Mouse (Mus musculus) mesoderm, embryonic 11.5 days (tissue): ENCODE results near the gene Ptn.

Source experiments
- DNase-seq: peaks from one replicate; pipeline ENCODE4 v3.0.0-alpha.2; 2012; ENCODE audit warnings: low read depth, low spot score

The Ptn gene

DNA sequence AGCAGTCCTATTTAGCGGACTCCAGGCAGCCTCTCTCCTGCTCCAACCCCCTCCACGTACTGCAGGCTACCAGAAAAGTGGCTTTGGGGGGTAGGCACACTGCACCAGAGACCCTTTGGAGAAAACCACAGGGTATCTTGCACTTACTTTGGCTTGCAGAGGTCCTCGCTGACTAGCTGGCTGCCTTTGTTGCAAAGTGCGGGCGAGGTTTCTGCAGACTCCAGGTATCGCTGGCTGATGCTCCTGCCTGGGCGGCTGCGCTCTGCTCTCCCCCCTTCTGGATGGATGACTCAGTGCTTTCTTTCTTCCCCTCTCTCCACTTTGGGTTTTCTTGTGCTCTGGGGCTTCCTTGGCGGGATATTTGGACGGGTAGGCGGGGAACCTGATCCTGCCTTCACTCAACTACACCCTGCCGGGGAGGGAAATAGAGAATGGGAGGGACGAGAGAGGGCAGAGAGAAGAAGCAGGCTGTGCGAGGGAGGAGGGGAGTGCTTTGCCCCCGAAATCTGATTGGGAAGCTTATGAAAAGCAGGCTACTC is at the start of gene Ptn:
TSS of gene Ptn (minus strand) at position 474 of the 539 bp plus-strand sequence.
- DNase-seq: peak; percentile 80

DNA sequence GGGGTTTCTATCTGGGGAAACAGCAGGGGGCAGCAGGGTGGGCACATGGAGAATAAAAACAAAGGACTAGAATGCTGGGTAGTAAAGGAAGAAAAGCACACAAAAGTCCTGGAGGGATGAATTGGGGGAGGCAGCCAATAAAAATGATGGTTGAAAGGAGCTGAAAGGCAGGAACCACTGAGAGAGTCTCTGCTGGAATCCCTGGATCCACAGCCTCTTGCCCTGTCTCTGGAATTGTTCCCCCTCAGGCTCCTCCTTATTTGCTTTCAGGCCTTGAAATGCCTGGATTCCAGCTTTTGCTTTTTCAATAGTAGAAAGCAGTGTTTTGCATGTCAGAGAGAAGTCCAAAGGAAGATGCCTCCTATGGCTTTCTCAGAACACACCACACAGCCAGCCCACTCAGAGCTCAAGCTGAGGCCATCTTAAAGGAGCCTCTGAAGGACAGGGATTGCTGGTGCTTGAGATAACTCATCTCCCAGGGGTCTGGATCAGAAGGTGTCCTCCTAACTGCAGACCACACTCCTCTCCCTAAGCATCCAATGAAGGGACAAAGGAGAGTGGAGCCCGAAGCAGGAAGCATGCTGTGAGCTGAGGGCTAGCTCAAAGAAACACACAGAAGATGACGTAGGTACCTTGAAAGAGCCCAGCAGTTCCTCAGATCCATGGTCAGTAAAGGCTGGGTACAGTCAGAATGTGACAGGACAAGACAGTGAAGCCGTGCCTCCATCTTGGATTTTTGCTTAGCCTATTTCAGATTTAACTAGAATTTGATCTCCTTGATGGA is 48.4 kb upstream of the Ptn start:
- peak; percentile 49 for DNase-seq

DNA sequence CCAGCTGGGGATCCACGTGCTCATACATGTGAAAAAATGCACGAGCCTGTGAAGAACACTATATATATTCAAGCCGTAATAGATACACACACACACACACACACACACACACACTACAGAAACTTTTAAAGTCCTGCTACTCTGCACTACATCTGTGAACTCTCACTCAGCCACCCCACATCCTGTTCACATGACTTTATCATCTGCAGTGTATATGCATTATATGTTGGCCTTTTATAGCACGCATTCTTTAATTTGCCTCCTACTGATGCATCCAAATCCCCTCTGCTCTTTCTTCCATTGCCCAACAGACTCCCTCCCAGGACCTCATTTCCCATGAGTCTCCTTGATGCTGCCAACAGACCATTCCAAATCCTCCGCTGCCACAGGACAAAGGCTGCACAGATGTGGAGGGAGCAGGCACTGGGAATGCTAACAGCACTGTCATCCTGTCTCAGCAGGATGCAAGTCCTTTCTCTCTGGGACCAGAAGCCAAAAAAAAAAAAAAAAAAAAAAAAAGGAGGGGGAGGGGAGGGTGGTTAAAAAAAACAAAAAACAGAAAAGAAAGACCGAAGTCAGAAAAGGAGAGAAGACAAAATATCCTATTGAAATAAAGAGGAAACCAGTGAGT is 47.7 kb upstream of the Ptn start:
- DNase-seq: peak; percentile 69

DNA sequence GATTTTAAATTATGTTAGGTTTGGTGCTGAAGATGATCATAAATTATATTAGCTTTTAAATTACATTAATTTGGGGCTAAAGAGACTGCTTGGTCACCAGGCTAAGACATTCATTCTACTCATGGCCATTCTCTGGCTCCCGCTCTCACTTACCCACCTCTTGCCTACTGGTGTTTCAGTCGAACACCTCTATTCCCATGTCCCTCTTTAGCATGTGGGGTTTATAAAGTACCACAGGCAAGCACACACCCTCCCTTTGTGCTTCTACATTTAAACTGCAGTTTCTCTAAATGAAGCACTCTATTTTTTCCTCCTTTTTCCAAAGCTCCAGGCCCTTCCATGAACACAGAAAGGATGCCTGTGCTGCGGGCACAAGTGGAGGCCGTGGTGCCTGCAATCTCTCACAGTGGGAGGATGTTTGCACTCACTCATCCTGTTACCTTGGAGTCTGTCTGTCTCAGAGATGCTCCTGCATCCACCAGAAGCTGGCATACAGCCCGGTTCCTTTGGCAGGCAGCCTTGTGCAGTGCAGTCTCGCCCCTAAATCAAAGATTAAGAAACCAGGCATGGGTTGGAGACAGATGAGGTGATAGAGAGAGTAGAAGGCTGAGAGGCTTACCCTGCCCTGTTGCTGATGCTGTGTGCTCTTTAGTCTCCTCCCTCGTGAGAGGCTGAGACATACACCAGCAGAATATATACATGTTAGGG is 40.6 kb upstream of the Ptn start:
- peak; percentile 20 for DNase-seq

DNA sequence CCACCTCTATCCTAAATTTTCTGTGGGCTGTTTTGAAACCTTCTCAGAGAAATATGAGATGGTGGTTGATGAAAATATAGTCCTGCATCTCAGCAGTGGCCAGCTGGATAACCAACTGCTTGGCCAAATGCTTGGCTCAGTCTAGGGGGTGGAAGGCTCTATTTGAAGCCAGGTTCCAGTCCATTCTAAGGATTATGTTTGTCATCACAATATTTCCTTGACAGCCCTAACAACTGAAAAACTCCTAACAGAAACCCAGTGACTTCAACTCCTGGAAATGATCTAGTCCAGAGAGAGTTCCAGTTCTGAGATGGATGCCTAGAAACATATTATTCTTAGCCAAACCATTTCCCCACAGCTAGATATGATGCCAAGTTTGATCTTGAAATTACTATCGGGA is 35.3 kb upstream of the Ptn start:
- DNase-seq: no peak

DNA sequence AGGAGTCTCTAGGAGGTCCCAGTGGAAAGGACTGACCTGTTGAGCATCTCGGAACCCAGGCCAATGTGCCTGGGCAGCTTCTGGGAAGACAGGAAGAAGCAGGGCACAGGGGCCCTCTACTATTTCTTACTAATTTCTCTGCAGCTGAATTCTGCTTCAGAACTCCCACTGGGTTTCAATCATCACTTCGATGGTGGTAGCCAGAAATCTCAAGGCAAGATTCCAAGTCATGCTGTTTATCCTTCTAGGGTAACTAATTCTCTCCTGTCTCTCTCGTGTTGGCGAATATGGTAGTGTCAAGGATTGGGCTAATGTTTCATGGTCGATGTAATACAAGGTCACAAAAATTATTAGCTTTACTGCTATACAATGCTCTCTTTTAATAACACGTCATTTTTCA is 34.2 kb upstream of the Ptn start:
- peak; percentile 20 for DNase-seq

DNA sequence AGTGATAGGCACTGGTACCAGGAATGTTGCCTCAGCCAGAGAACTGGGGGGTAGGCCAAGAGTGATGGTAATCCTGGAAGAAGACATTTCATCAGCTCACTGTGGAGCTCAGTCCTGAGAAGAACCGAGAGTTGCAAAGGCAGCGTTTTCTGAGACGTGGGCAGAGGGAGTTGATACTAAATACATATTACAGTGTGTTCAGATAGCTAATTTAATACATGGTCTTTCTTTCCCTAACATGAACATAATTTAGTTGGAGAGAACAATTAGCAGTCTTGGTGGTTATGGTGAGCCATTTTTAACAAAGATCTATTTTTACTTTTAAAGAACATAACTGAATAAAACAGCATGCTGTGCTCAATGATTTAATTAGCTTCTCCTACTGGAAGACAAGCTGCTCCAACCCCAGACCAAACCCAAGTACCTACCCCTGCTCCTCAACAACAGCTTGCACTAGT is 33.0 kb upstream of the Ptn start:
- DNase-seq: no peak

DNA sequence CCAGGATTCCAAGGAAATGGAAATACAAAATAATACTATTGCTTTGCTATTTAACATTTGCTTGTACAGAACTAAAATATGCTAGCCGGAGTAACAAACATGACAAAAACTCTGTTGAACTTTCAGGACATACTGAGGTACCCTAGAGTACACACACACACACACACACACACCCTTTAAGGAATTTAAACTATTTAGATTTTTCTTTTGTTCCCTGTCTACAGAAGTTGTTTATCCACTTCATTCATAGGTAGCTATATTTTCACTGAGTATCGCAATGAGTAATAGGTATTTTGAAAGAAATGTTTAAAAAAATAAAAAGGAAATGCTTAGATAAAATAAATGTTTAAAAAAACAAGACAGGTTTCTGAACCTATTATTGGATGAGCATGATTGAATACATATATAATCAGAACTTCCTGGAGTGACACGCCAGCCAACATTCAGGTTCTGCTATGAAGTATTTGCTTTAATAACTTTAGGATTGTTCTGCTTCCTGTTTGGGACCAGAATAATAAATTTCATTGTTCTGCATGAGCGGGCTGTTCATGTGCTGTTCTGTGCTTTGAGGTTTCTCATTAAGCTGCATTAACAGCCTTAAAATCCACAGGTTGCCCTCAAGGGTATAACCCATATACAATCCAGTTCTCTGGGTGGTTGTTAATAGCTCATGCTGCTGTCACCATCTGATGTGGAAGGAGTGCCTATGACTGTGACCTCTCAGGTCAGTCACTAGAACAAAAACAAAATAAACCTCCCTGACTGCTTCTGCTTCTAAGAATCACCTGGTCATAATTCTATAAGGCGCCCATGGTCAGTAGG is 32.3 kb upstream of the Ptn start:
- peak; percentile 51 for DNase-seq

DNA sequence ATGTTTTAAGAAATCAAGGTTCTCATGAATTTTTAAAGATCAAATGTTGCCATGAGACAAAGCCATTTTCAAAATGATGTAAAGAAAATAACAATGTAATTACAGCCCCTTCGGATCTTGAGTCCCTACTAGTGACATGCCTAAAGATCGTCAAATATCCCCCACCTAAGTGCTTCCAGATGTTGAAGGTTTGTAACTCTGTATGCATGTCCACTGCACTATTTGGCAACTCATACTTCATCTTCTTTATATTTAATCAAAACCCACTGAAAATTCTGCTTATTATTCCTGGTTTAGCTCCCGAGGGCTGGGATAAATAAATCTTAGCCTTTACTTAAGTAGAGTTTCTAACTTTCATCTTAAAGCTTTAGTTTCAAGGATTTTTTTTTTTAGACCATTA is 31.7 kb upstream of the Ptn start:
- peak; percentile 68 for DNase-seq

DNA sequence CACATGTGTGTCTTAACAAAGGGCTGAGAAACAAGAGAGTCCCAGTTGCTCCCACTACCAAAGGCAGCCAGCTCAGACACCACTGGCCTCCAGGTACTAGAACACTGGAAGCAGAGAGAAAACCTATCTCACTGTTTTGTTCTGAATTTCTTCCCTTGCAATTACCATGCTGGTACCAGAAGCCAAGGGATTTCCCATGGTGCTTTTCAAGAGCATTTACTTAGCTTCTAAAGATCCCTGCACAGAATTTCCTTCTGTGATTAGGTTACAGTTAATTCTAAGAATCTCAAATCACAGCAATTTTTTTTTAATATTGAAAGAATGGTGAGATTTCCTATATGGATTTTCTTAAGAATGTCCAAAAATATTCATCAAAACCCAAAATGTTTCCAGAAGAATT is 31.2 kb upstream of the Ptn start:
- DNase-seq: no peak

DNA sequence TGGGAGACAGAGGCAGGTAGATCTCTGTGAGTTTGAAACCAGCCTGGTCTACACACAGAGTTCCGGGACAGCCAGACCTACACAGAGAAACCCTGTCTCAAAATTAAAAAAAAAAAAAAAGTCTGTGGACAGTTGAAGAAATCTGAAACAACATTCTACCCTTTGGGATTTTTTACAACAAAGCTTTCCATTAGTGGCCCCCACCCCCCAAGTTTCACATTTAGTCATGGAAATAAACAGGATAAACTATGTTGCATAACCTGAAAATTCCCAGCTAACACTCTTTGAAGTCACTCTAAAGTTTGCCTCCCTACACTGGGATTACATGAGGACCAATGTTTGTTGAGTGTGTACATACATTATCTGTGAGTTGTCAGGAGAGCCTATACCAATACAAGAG is 28.7 kb upstream of the Ptn start:
- DNase-seq: no peak

DNA sequence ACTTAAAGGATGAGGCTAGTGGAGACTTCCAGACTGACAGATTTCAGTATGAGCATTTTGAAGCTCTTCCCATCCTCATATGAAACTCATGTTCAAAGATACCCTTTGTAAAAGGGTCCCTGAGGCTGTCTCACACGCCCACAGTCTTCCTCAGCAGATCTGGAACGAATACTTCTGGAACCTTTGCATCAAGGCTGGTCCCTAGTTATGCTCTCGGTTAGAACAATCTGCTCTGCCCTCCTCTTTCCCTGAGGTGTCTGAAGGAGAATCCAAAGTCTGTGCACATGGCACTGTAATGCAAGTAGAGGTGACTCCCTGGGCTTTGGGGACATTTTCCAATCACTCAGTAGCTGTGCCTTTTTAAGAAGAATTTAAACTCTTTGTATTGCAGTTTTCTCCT is 25.3 kb upstream of the Ptn start:
- no peak for DNase-seq

DNA sequence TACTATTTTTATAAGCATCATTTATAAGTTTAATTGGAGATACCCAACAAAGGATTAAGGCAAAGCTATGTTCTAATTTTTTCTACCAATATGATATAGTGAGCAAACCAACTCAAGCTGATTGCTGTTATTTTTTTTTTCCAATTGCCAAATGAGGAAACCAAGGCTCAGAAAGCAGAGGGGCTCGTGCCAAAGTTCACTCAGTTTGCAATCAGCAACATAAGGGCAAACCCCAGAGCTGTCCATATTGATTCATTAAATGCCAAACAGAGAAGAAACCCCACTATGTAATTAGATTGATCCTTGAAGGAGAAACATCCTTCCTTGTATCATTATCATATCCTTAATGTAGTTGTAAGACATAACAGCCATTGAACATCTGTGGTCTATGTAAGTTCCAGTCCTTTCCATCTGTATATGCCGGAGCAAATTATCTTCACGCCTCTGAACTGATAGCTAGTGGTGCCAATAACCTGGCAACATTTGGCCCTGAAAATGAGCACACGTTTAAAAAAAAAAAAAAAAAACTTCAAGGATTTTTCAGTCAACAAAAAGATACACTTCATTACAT is 24.8 kb upstream of the Ptn start:
- no peak for DNase-seq

DNA sequence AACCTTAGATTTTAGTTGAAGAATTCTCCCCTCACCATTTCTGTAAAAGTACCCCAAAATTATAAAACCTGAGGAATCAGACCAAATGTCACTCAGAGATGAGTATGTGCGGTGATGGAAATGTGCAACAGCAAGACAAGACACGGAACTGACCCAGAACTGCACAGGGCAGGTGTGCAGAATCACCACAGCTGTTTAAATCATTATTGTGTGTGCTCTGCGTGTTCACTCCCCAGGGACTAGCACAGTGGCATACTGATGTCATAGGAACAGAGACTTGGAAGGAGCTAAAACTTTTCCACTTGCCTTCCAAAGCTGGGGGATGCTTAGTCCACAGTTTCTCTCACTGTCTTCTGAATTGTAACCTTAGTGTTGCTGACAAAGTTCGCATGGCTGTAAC is 22.7 kb upstream of the Ptn start:
- DNase-seq: no peak

DNA sequence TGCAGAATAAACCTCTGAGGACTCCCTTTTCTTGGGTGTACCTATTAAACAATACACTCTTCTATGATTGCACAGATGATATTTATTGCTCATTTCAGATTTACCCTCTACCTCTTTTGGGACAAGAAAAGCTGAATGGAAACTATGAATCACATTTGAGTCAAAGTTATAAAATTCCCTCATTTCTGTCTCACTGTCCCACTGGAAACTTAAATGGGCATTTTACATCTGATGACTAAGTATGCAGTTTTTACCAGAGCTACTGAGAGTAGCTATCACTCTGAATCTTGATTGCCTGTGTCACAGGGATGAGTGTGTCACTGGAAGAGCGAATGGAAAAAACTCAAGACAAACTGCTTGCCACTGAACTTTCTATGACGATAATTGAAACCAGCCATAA is 22.2 kb upstream of the Ptn start:
- DNase-seq: no peak

DNA sequence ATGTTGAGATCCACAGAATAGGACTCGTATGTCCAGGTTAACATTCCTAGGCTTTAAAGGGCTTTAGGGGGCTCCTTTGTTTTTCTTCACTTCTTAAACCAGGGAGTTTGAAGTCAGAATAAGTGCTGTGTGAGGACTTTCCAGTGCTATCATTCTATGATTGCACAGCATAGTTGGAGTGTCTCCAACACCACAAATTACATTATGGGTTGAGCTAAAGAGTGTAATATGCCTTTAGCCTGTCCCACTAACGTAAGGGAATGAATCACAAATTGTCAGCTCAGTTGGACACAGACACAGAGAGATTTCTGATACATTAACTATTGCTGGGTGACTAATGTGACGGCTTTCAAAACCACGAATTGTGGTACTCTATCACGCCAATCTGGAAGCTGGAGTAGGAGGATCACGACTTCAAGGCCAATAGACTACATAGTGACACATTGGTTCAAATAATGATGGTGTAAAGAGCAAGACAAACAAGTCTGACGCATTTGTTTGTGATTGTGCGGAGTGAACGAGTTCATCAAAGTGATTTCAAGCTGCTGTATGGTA is 20.4 kb upstream of the Ptn start:
- no peak for DNase-seq

DNA sequence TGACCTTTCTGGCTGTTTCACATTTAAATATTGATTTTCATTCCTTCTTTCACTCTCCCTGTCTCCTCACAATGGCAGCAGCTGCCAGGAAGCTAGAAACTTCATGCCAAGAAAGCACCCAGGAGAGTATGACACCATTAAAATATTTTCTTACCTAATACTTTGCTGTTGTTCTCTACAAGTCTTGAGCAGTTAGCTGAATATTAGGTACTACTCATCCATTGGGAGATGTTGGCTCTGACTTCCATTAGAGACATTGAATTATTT is 9.7 kb upstream of the Ptn start:
- DNase-seq: no peak

DNA sequence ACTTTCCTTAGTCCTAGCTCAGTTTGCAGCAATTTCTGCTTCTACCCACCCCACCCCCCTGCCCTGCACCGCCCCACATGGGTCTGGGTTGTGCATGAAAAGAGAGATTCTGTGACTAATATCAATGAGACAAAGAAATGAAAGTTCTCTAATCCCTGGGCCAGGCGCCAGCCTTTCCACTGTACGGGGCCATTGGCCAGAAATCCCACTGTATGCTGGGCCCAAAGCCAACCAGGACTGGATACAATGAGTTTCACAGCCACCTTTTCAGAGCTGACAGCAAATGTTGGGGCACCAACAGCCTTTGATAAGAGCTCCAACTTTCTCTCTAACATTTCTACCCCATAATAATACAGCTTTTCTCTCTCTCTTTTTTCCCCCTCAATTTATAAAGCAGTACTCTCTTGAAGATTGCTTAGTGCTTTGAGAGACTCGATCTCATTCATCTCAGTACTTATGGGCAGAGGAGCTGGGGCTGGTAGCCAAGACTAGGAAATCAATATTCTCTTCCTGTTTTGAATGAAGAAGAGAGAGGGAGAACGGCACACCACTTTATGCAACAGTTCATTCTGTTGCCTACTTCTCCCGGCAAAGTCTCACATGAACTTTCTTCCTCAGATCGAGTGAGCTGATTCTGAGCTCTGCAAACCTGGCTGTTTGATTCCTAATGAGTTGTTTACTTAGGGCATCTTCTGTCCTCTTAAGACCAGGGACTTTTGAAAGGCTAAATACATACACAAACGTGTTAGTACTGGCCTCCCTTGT is 9.2 kb upstream of the Ptn start:
- DNase-seq: no peak

DNA sequence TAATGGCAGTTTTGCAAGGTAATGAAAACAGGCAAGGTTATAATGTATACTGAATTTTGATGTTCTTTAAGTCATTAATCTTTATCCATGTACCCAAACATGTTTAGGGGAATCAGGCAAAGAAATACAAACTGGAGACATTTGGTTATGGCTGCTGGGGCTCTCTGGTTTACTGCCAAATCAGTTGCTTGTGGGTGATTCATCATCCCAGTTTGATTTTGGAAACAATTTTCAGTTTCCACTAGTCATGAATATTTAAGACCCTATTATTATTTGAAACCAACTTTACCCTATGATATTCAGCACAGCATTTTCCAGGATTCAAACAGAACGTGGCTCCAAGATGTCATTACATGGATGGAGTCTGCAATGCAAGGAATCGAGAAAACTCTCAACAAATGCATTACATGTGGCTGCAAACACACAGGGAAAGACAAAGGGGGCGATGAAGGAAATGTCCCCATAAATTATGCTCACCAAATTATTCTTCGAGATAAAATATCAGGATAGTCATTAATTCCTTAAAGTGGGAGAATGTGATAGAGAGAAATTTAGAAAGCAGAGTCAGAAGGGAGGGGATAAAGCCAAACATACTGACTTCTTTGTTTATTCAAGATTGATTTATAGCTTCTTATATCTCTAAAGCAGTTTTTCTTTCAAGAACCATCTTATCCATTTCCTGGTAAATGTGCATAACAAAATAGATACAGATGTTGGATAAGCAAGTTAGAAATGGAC is 8.4 kb upstream of the Ptn start:
- no peak for DNase-seq

DNA sequence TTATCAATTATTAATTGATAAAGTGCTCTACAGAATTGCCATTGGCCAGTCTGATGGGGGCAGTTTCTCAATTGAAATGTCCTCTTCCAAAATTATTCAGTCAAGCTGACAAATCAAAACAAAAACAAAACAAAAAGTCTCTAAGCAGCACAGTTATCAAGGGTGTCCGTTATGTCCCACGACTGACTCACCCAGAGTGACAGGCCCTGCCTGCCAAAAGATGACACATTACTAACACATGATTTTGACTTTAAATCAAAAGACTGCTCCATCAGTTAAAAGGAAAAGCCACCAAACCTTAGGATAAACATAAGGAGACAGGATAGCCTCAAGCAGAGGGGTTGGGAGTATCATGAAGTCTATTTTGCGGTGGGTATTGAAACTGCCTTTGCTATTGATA is 6.6 kb upstream of the Ptn start:
- DNase-seq: no peak
